Mouse (Mus musculus): ENCODE data around the gene Unc13b. TPM values are rescaled to one million over a fixed set of nuclear protein-coding genes. Genes with fewer than 3 reads are reported as not detected.

Unc13b gene
- polyA plus RNA-seq, 1 experiment from 2014 or later: 9.1 TPM

- Histone ChIP-seq H3K27me3 (ENCODE audit: control insufficient read depth, insufficient read depth, low read length) (no peaks in the 10 kb centered on the region), H3K4me1 (ENCODE audit: control insufficient read depth, insufficient read depth, low read length) (no peaks in the 10 kb centered on the region), H3K36me3 (ENCODE audit: control insufficient read depth, insufficient read depth) (no peaks in the 10 kb centered on the region), H3K4me3 (ENCODE audit: low read length) (no peak overlapping the region), H3K9ac (ENCODE audit: low read length) (no peak overlapping the region), H3K4me2 (ENCODE audit: low read depth, low read length) (no peak overlapping the region), H3K27ac (ENCODE audit: low read length) (no peak overlapping the region), H3K9me3 (replicated peaks; ENCODE audit: control insufficient read depth, low read length) (no peaks in the 10 kb centered on the region)
- 83% methylated on average over 12 of the region's 12 CpGs for WGBS
- ATAC-seq (replicated peaks; ENCODE audit: extremely low read depth, insufficient read depth, low FRiP score): no peak
These were observed 106.8 kb downstream of the Unc13b start for GRCm38 (mm10) chr4:43165403-43166005.

DNA sequence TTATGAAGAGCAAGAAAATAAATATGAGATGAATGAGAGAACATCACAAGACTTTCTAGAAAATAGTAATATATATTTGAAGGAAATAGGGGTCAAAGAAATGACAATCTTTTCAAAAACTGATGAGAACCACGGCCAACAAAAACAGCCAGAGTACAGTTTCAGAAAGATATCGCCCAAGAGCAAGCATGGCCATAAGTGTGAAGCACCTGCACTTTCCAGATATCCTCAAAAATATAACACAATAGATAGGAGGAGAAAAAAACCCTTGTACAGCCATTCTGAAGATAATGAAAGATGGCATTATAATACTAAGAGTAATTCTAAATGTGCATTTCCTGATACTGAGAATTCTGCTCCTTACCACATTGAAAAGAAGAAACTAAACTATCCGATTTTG, 111.3 kb downstream of the Unc13b start:
- H3K4me1 ChIP-seq (ENCODE audit: control insufficient read depth, insufficient read depth, low read length): no peaks in the 10 kb centered on the region
- no peaks in the 10 kb centered on the region for H3K27me3 ChIP-seq (ENCODE audit: control insufficient read depth, insufficient read depth, low read length)
- no peak overlapping the region for H3K4me3 ChIP-seq (ENCODE audit: low read length)
- ATAC-seq (replicated peaks; ENCODE audit: extremely low read depth, insufficient read depth, low FRiP score): no peak
- no peak overlapping the region for H3K27ac ChIP-seq (ENCODE audit: low read length)
- no peaks in the 10 kb centered on the region for H3K9me3 ChIP-seq (replicated peaks; ENCODE audit: control insufficient read depth, low read length)
- H3K4me2 ChIP-seq (ENCODE audit: low read depth, low read length): no peak overlapping the region
- no peak overlapping the region for H3K9ac ChIP-seq (ENCODE audit: low read length)
- H3K36me3 ChIP-seq (ENCODE audit: control insufficient read depth, insufficient read depth): no peaks in the 10 kb centered on the region
- 87% methylated on average over 3 of the region's 3 CpGs for WGBS

DNA sequence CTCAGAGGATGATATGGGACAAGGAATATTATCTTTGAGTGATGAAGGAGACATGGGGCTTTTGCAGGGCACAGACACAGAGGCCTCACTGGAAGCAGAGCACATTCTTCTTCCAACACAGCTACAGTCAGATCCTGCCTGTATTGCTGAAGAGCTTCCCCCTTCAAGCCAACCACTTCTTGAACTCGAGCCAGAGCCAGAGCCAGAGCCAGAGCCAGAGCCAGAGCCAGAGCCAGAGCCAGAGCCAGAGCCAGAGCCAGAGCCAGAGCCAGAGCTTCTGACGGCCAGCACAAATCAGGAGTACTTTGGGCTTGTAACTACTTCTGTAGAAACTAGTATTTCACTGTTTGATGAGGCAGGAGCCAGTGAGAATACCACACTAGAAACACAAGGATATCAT, 118.4 kb downstream of the Unc13b start:
- no peak overlapping the region for H3K4me2 ChIP-seq (ENCODE audit: low read depth, low read length)
- H3K4me1 ChIP-seq (ENCODE audit: control insufficient read depth, insufficient read depth, low read length): no peaks in the 10 kb centered on the region
- H3K36me3 ChIP-seq (ENCODE audit: control insufficient read depth, insufficient read depth): no peaks in the 10 kb centered on the region
- no peak overlapping the region for H3K9ac ChIP-seq (ENCODE audit: low read length)
- H3K27me3 ChIP-seq (ENCODE audit: control insufficient read depth, insufficient read depth, low read length): no peaks in the 10 kb centered on the region
- H3K4me3 ChIP-seq (ENCODE audit: low read length): no peak overlapping the region
- 69% methylated on average over 2 of the region's 2 CpGs for WGBS
- no peak overlapping the region for H3K27ac ChIP-seq (ENCODE audit: low read length)
- no peak for ATAC-seq (replicated peaks; ENCODE audit: extremely low read depth, insufficient read depth, low FRiP score)
- no peaks in the 10 kb centered on the region for H3K9me3 ChIP-seq (replicated peaks; ENCODE audit: control insufficient read depth, low read length)

DNA sequence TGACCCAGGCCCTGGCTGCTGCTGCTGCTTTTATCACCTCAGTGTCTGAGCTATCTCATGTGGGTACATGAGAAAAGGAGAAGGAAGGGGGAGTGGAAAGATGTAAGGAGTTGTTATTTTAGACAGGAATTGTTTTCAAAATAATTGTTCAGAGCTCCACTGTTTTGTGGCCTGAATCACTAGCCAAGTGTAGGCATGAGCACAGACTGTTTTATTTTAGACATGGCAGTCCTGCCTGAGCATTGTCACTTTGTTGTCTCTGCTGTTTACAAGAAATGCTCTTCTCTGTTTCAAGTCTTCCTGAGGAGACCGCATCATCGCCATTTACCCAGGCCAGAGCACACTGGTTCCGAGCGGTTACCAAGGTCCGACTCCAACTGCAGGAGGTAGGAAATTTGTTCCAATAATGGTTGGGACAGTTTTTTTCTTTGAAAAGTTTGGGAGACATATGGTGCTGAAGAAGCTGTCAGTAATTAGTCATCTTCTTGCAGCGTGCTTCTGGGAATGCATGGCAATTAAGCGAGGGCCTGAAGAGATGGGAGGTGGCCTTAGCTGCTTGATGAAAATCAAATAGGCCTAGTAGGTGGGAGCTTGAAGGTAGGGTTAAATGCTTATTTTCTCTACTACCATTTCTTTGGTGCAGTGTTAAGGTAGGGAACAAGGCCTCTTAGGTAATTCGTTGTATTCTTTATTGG, 123.9 kb downstream of the Unc13b start:
- H3K36me3 ChIP-seq (ENCODE audit: control insufficient read depth, insufficient read depth): no peaks in the 10 kb centered on the region
- WGBS: 92% methylated on average over 8 of the region's 8 CpGs

GRCm38 (mm10) chr4:43187439-43187838, 128.7 kb downstream of the Unc13b start:
- H3K4me1 ChIP-seq (ENCODE audit: control insufficient read depth, insufficient read depth, low read length): no peaks in the 10 kb centered on the region
- H3K9ac ChIP-seq (ENCODE audit: low read length): no peak overlapping the region
- 65% methylated on average over 2 of the region's 2 CpGs for WGBS
- H3K9me3 ChIP-seq (replicated peaks; ENCODE audit: control insufficient read depth, low read length): no peaks in the 10 kb centered on the region
- no peak overlapping the region for H3K4me2 ChIP-seq (ENCODE audit: low read depth, low read length)
- no peak overlapping the region for H3K27ac ChIP-seq (ENCODE audit: low read length)
- no peak overlapping the region for H3K4me3 ChIP-seq (ENCODE audit: low read length)
- no peaks in the 10 kb centered on the region for H3K27me3 ChIP-seq (ENCODE audit: control insufficient read depth, insufficient read depth, low read length)
- no peaks in the 10 kb centered on the region for H3K36me3 ChIP-seq (ENCODE audit: control insufficient read depth, insufficient read depth)
- no peak for ATAC-seq (replicated peaks; ENCODE audit: extremely low read depth, insufficient read depth, low FRiP score)

More for the DNA sequence above, 123.9 kb downstream of the Unc13b start:
- no peak overlapping the region for H3K4me3 ChIP-seq (ENCODE audit: low read length)
- no peak overlapping the region for H3K4me2 ChIP-seq (ENCODE audit: low read depth, low read length)
- no peak for ATAC-seq (replicated peaks; ENCODE audit: extremely low read depth, insufficient read depth, low FRiP score)
- H3K27ac ChIP-seq (ENCODE audit: low read length): no peak overlapping the region
- H3K9me3 ChIP-seq (replicated peaks; ENCODE audit: control insufficient read depth, low read length): no peaks in the 10 kb centered on the region
- no peak overlapping the region for H3K9ac ChIP-seq (ENCODE audit: low read length)
- no peaks in the 10 kb centered on the region for H3K4me1 ChIP-seq (ENCODE audit: control insufficient read depth, insufficient read depth, low read length)
- H3K27me3 ChIP-seq (ENCODE audit: control insufficient read depth, insufficient read depth, low read length): no peaks in the 10 kb centered on the region

GRCm38 (mm10) chr4:43189381-43189780, 130.6 kb downstream of the Unc13b start:
- no peaks in the 10 kb centered on the region for H3K4me1 ChIP-seq (ENCODE audit: control insufficient read depth, insufficient read depth, low read length)
- H3K4me3 ChIP-seq (ENCODE audit: low read length): no peak overlapping the region
- H3K9me3 ChIP-seq (replicated peaks; ENCODE audit: control insufficient read depth, low read length): no peaks in the 10 kb centered on the region
- H3K36me3 ChIP-seq (ENCODE audit: control insufficient read depth, insufficient read depth): no peaks in the 10 kb centered on the region
- H3K4me2 ChIP-seq (ENCODE audit: low read depth, low read length): no peak overlapping the region
- H3K27me3 ChIP-seq (ENCODE audit: control insufficient read depth, insufficient read depth, low read length): no peaks in the 10 kb centered on the region
- no peak overlapping the region for H3K27ac ChIP-seq (ENCODE audit: low read length)
- no peak for ATAC-seq (replicated peaks; ENCODE audit: extremely low read depth, insufficient read depth, low FRiP score)
- H3K9ac ChIP-seq (ENCODE audit: low read length): no peak overlapping the region
- 79% methylated on average over 5 of the region's 5 CpGs for WGBS

- Histone ChIP-seq H3K4me2 (ENCODE audit: low read depth, low read length) (no peak overlapping the region), H3K4me1 (ENCODE audit: control insufficient read depth, insufficient read depth, low read length) (peaks cover 12% of the 10 kb centered on the region), H3K4me3 (ENCODE audit: low read length) (no peak overlapping the region), H3K36me3 (ENCODE audit: control insufficient read depth, insufficient read depth) (peaks cover 4% of the 10 kb centered on the region), H3K9me3 (replicated peaks; ENCODE audit: control insufficient read depth, low read length) (peaks cover 7% of the 10 kb centered on the region), H3K27ac (ENCODE audit: low read length) (no peak overlapping the region), H3K9ac (ENCODE audit: low read length) (no peak overlapping the region), H3K27me3 (ENCODE audit: control insufficient read depth, insufficient read depth, low read length) (no peaks in the 10 kb centered on the region)
- WGBS: 93% methylated on average over 2 of the region's 2 CpGs
- no peak for ATAC-seq (replicated peaks; ENCODE audit: extremely low read depth, insufficient read depth, low FRiP score)
These were observed 146.2 kb downstream of the Unc13b start for GRCm38 (mm10) chr4:43204946-43205345.

DNA sequence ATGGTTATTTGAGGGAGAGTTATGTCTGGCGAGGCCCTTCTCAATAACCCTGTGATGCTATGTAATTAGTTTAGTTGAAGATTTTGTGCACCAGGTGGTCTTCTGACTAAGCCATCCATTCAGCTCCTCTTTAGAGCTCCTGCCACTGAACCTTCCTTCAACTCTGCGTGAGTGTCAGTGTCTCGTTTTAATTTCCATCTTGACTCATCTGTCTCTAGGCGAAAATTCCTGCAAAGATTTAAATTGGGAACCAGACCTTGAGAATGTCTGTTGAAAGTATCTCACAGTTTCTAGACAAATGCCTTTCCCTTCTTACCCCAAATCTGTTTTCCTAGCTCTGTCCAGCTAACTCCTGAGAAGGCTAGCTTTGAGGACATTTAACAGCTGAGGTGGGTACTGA, 146.8 kb downstream of the Unc13b start:
- no peak overlapping the region for H3K4me3 ChIP-seq (ENCODE audit: low read length)
- H3K27me3 ChIP-seq (ENCODE audit: control insufficient read depth, insufficient read depth, low read length): no peaks in the 10 kb centered on the region
- 75% methylated on average over 4 of the region's 4 CpGs for WGBS
- no peak overlapping the region for H3K27ac ChIP-seq (ENCODE audit: low read length)
- no peak for ATAC-seq (replicated peaks; ENCODE audit: extremely low read depth, insufficient read depth, low FRiP score)
- H3K4me1 ChIP-seq (ENCODE audit: control insufficient read depth, insufficient read depth, low read length): peaks cover 12% of the 10 kb centered on the region
- H3K4me2 ChIP-seq (ENCODE audit: low read depth, low read length): no peak overlapping the region
- H3K9me3 ChIP-seq (replicated peaks; ENCODE audit: control insufficient read depth, low read length): peaks cover 7% of the 10 kb centered on the region
- no peak overlapping the region for H3K9ac ChIP-seq (ENCODE audit: low read length)
- H3K36me3 ChIP-seq (ENCODE audit: control insufficient read depth, insufficient read depth): peaks cover 4% of the 10 kb centered on the region

GRCm38 (mm10) chr4:43206989-43207388, 148.2 kb downstream of the Unc13b start:
- Histone ChIP-seq H3K9me3 (replicated peaks; ENCODE audit: control insufficient read depth, low read length) (no peaks in the 10 kb centered on the region), H3K36me3 (ENCODE audit: control insufficient read depth, insufficient read depth) (no peaks in the 10 kb centered on the region), H3K4me1 (ENCODE audit: control insufficient read depth, insufficient read depth, low read length) (peaks cover 12% of the 10 kb centered on the region), H3K27me3 (ENCODE audit: control insufficient read depth, insufficient read depth, low read length) (no peaks in the 10 kb centered on the region), H3K4me2 (ENCODE audit: low read depth, low read length) (no peak overlapping the region), H3K4me3 (ENCODE audit: low read length) (no peak overlapping the region), H3K27ac (ENCODE audit: low read length) (no peak overlapping the region), H3K9ac (ENCODE audit: low read length) (no peak overlapping the region)
- no peak for ATAC-seq (replicated peaks; ENCODE audit: extremely low read depth, insufficient read depth, low FRiP score)
- 34% methylated on average over 5 of the region's 5 CpGs for WGBS

Measured in heart, embryonic 16.5 days (tissue).